Mouse (Mus musculus) stomach, postnatal 0 days (tissue): Measurements from ENCODE around the gene Lrrk1. TPM values are rescaled to one million over a fixed set of nuclear protein-coding genes. Genes with fewer than 3 reads are reported as not detected.

Experiments used
- ATAC-seq: fragments of 200-750 bp; cut with Nextera tagmentation; 2 replicates; pipeline ENCODE4 v1.8.0; 2017; ENCODE audit not compliant: low FRiP score, low TSS enrichment
- DNase-seq: peaks from one replicate; pipeline ENCODE4 v3.0.0-alpha.2; 2016; ENCODE audit warnings: low spot score
- H3K27ac ChIP-seq: fragments of 300-500 bp; sonication (generic); replicated peaks from 2 replicates; pipeline ENCODE4 v1.5.1; 2014; ENCODE audit warnings: mild to moderate bottlenecking, control low read depth
- H3K27me3 ChIP-seq: fragments of 300-500 bp; sonication (generic); 2 replicates; pipeline ENCODE4 v1.6.1; 2014; ENCODE audit warnings: low read length; ENCODE audit not compliant: control insufficient read depth, insufficient read depth
- H3K36me3 ChIP-seq: fragments of 300-500 bp; sonication (generic); 2 replicates; pipeline ENCODE4 v1.6.1; 2014; ENCODE audit warnings: low read length, mixed read lengths; ENCODE audit not compliant: control insufficient read depth, insufficient read depth
- H3K4me1 ChIP-seq: fragments of 300-500 bp; sonication (generic); replicated peaks from 2 replicates; pipeline ENCODE4 v1.6.1; 2014; ENCODE audit warnings: antibody characterized with exemption; ENCODE audit not compliant: control insufficient read depth, insufficient read depth
- H3K4me2 ChIP-seq: fragments of 300-500 bp; sonication (generic); replicated peaks from 2 replicates; pipeline ENCODE4 v1.6.1; 2014; ENCODE audit warnings: low read depth, mild to moderate bottlenecking, control low read depth, moderate library complexity
- H3K4me3 ChIP-seq: fragments of 300-500 bp; sonication (generic); 2 replicates; pipeline ENCODE4 v1.5.1; 2014; ENCODE audit warnings: low read depth, low read length, control low read depth
- H3K9ac ChIP-seq: fragments of 300-500 bp; sonication (generic); 2 replicates; pipeline ENCODE4 v1.6.1; 2014; ENCODE audit warnings: mild to moderate bottlenecking, low read length, control low read depth, mixed read lengths
- H3K9me3 ChIP-seq: fragments of 300-500 bp; sonication (generic); 2 replicates; pipeline ENCODE4 v1.6.1; 2016; ENCODE audit warnings: low read length; ENCODE audit not compliant: control insufficient read depth
- CTCF ChIP-seq: IDR thresholded peaks from 2 replicates; pipeline ENCODE4 v1.5.1; 2016; ENCODE audit warnings: antibody characterized with exemption, low read depth, mild to moderate bottlenecking, moderate library complexity
- EP300 ChIP-seq: optimal IDR thresholded peaks from 2 replicates; pipeline ENCODE3; 2016; ENCODE audit warnings: antibody characterized with exemption
- WGBS: fragments of 180-500 bp; shearing (Covaris S2); extraction: QIAGEN DNeasy Blood & Tissue Kit; methylation state at CpG from one replicate; pipeline ENCODE4 v1.1.7; 2014; 5-methylcytosine and 5-hydroxymethylcytosine counted together
- polyA plus RNA-seq: library from polyadenylated mRNA; unstranded; fragments of >200 nt; fragmentation: Nextera tagmentation; extraction: Ambion mirVana; gene quantifications from 2 replicates; pipeline ENCODE4 v1.2.1, GENCODE M21; 2015

The Lrrk1 gene
- polyA plus RNA-seq: 8.5 and 9.2 TPM in 2 replicates

- Histone ChIP-seq H3K9ac (peak within 1 kb of the TSS; percentile 91), H3K36me3 (no peaks in the 10 kb centered on the region), H3K4me3 (peak within 1 kb of the TSS; percentile 79), H3K27ac (peak within 1 kb of the TSS; percentile 88), H3K4me2 (peak within 1 kb of the TSS; percentile 95), H3K9me3 (no peaks in the 10 kb centered on the region), H3K4me1 (no peaks in the 10 kb centered on the region; the same call in 1 of the 2 replicates), H3K27me3 (no peaks in the 10 kb centered on the region)
- DNase-seq: peak; percentile 81
- no peak for TF ChIP-seq EP300
- TF ChIP-seq CTCF: peak; percentile 71
- peak; percentile 83 for ATAC-seq
- WGBS: under 1% methylated on average over 69 of the region's 70 CpGs
These were observed at the start of gene Lrrk1 for GRCm38 (mm10) chr7:66387813-66388521. Lrrk1 (minus strand) TSS chr7:66388350.

GRCm38 (mm10) chr7:66434453-66434935 lies 46.3 kb upstream of the Lrrk1 start:
- Histone ChIP-seq H3K4me2 (no peak overlapping the region), H3K36me3 (no peaks in the 10 kb centered on the region), H3K27ac (no peak overlapping the region), H3K4me3 (no peak overlapping the region), H3K27me3 (no peaks in the 10 kb centered on the region), H3K4me1 (0 out of 2 replicates have a peak, but pooled peaks cover 2% of the 10 kb centered on the region), H3K9ac (no peak overlapping the region), H3K9me3 (no peaks in the 10 kb centered on the region)
- TF ChIP-seq EP300: no peak
- TF ChIP-seq CTCF: peak; percentile 94
- 26% methylated on average over 10 of the region's 10 CpGs for WGBS
- ATAC-seq: no peak; the same call in 1 of the 2 replicates
- peak; percentile 72 for DNase-seq

- H3K9me3 ChIP-seq: no peaks in the 10 kb centered on the region
- peak within 1 kb of the TSS; percentile 93 for H3K4me2 ChIP-seq
- peak within 1 kb of the TSS; percentile 51 for H3K9ac ChIP-seq
- H3K27ac ChIP-seq: peak within 1 kb of the TSS; percentile 56; the same call in 1 of the 2 replicates
- ATAC-seq: peak; percentile 70
- WGBS: under 1% methylated on average over 54 of the region's 56 CpGs
- TF ChIP-seq EP300 (no peak), CTCF (no peak)
- peak; percentile 58 for DNase-seq
- no peaks in the 10 kb centered on the region for H3K4me1 ChIP-seq
- no peaks in the 10 kb centered on the region for H3K36me3 ChIP-seq
- H3K27me3 ChIP-seq: no peaks in the 10 kb centered on the region; the same call in 1 of the 2 replicates
- H3K4me3 ChIP-seq: peak within 1 kb of the TSS; percentile 51
These were observed 39.4 kb upstream of the Lrrk1 start, which contains the start of gene Aldh1a3 for GRCm38 (mm10) chr7:66427437-66428161. Aldh1a3 (minus strand) TSS chr7:66427517.

DNA sequence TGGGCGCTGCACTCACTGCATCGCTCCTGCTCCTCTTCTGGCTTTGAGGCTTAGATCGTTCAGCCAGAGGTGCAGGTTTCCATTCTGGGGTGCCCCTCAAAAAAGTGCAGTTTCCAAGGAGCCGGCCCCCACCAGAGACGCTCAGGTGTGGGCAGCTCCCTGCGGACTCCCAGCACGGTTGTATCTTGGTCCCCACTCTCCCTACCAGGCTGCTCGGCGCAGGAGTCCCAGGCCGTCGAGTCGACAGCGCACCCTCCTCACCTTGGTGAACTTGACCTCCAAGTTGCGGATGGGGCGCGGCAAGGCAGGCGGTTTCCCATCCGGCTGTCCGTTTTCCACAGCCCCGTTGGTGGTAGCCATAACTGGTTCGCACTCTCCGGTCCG lies 38.9 kb upstream of the Lrrk1 start:
- Histone ChIP-seq H3K27ac (no peak overlapping the region), H3K4me3 (peak overlapping the region; percentile 51), H3K27me3 (no peaks in the 10 kb centered on the region; the same call in 1 of the 2 replicates), H3K36me3 (no peaks in the 10 kb centered on the region), H3K4me1 (no peaks in the 10 kb centered on the region), H3K9ac (peak overlapping the region; percentile 51), H3K4me2 (peak overlapping the region; percentile 93), H3K9me3 (no peaks in the 10 kb centered on the region)
- WGBS: 3% methylated on average over 23 of the region's 23 CpGs
- DNase-seq: no peak
- TF ChIP-seq CTCF: no peak
- TF ChIP-seq EP300: no peak
- peak; percentile 40; the same call in 1 of the 2 replicates for ATAC-seq

DNA sequence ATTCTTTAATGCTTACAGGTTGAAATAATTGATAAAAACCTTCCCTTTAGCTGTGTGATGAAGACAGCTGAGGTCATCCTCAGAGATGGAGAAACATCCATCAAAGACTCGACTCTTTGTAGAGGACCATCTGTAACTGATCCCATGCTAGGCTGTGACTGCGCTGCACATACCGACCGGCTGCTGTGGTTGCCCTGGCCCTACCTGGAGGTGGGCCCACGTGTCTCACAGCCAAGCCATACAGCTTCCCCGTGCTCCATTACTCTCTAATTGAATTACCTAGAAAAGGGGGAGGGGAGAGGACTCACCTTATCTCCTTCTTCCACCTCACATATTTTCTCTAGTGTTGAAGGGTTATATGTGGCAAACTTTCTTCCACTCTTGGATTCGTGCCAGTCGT lies 33.8 kb upstream of the Lrrk1 start:
- ATAC-seq: no peak
- DNase-seq: no peak
- H3K9ac ChIP-seq: no peak overlapping the region

More for the DNA sequence above, 33.8 kb upstream of the Lrrk1 start:
- Histone ChIP-seq H3K27ac (no peak overlapping the region), H3K4me2 (no peak overlapping the region), H3K4me1 (no peaks in the 10 kb centered on the region), H3K9me3 (no peaks in the 10 kb centered on the region), H3K27me3 (no peaks in the 10 kb centered on the region; the same call in 1 of the 2 replicates), H3K4me3 (no peak overlapping the region), H3K36me3 (no peaks in the 10 kb centered on the region)
- TF ChIP-seq EP300 (no peak), CTCF (no peak)
- 71% methylated on average over 8 of the region's 8 CpGs for WGBS
